Mouse (Mus musculus): ENCODE results near the gene Qpctl.

GRCm38 (mm10) chr7:19098811-19099210 is 50.3 kb downstream of the Qpctl start:
- TF ChIP-seq POLR2A (IDR thresholded peaks at IDR 0.05; ENCODE audit: extremely low read depth, insufficient read depth, low read length), result no peak
- TF ChIP-seq CTCF (IDR thresholded peaks at IDR 0.05; ENCODE audit: low read depth, low read length), result no peak
